Comparison of ENCODE assay signal across 7 mouse cellular contexts in the genomic region with DNA sequence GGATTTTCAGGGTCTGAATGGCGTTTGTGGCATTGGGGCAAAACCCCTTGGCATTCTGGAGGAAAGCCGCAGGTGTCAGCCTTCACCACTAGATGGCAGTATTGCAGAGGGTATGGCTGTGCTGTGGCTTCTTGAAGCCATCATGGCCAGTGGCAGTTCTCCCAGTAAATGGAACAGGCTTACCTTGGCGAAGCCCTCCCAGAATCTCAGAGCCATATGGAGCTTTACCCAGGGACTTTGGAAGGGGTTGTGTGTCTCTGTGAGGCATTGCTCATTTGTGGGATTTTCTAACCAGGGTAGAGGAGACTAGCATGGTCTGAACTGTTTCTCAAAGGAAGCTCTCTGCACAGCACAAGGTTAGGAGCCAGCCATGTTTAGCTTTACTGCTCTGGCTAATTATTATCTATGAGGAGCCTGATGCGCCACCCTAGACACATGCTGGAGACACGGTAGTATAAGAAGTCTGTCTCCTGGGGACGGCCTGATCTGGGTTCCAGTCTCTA. TPM values are rescaled to one million over a fixed set of nuclear protein-coding genes. Genes with fewer than 3 reads are reported as not detected.
DNase-seq lines count a peak whose midpoint lies in the region; ATAC-seq and TF ChIP-seq lines count a peak whose summit lies in the region.

No protein-coding gene starts in this region.

- ATAC-seq in limb, embryonic 11.5 days (ENCODE audit: insufficient number of reproducible peaks, low FRiP score, low TSS enrichment, low read depth): peak; percentile 52; the same call in 1 of the 2 replicates
- ATAC-seq in midbrain, embryonic 15.5 days (replicated peaks): peak; percentile 79

- no peaks in the 10 kb centered on the region for H3K36me3 ChIP-seq in kidney, adult 2 months (ENCODE audit: control insufficient read depth, insufficient read depth, low read length)
- H3K36me3 ChIP-seq in limb, embryonic 11.5 days (ENCODE audit: control insufficient read depth, insufficient read depth, low read length): no peaks in the 10 kb centered on the region
- H3K36me3 ChIP-seq in midbrain, embryonic 15.5 days (replicated peaks): no peaks in the 10 kb centered on the region

- H3K27ac ChIP-seq in gastrocnemius, adult 2 months: no peak overlapping the region
- H3K27ac ChIP-seq in kidney, adult 2 months (ENCODE audit: insufficient read depth, low read depth, low read length): no peak overlapping the region
- no peak overlapping the region for H3K27ac ChIP-seq in limb, embryonic 11.5 days (replicated peaks; ENCODE audit: low read depth, low read length)
- no peak overlapping the region for H3K27ac ChIP-seq in midbrain, embryonic 15.5 days

- H3K4me1 ChIP-seq in kidney, adult 2 months (ENCODE audit: control insufficient read depth, insufficient read depth, low read length): no peaks in the 10 kb centered on the region
- no peaks in the 10 kb centered on the region for H3K4me1 ChIP-seq in limb, embryonic 11.5 days (ENCODE audit: control insufficient read depth, insufficient read depth, low read length)
- 0 out of 2 replicates have a peak, but pooled peaks cover 3% of the 10 kb centered on the region for H3K4me1 ChIP-seq in midbrain, embryonic 15.5 days

- H3K9me3 ChIP-seq in limb, embryonic 11.5 days (ENCODE audit: control insufficient read depth, low read length): no peaks in the 10 kb centered on the region
- no peaks in the 10 kb centered on the region for H3K9me3 ChIP-seq in midbrain, embryonic 15.5 days

- intact Hi-C loops in gastrocnemius, adult 2 months (cut with DNase I): loop anchor here (5.0 kb wide), 1 partner anchor 106 kb away; no protein-coding TSS in a partner anchor

- no peak overlapping the region for H3K4me2 ChIP-seq in limb, embryonic 11.5 days (ENCODE audit: low read depth, severe bottlenecking)
- H3K4me2 ChIP-seq in midbrain, embryonic 15.5 days: no peak overlapping the region

- TF ChIP-seq CTCF in gastrocnemius, adult 2 months (IDR thresholded peaks at IDR 0.05): no peak; the same call in 1 of the 2 replicates
- TF ChIP-seq CTCF in kidney, adult 2 months (conservative IDR thresholded peaks at IDR 0.05; ENCODE audit: insufficient read depth, insufficient read length, low read depth, low read length): peak; percentile 96

- no peak overlapping the region for H3K9ac ChIP-seq in limb, embryonic 11.5 days (ENCODE audit: low read length)
- no peak overlapping the region for H3K9ac ChIP-seq in midbrain, embryonic 15.5 days

- peak; percentile 86 for DNase-seq in ZHBTc4 (ENCODE audit: low read depth, low spot score)
- peak; percentile 89 to 90 for DNase-seq in cerebellum, postnatal 14 days
- DNase-seq in gastrocnemius, adult 2 months: peak; percentile 69
- peak; percentile 81 for DNase-seq in kidney, adult 2 months
- DNase-seq in limb, embryonic 11.5 days (ENCODE audit: low spot score): peak; percentile 88
- peak; percentile 11 to 30 for DNase-seq in spleen, postnatal 14 days (ENCODE audit: low spot score in 2 of 2)

- H3K4me3 ChIP-seq in gastrocnemius, adult 2 months: no peak overlapping the region
- H3K4me3 ChIP-seq in kidney, adult 2 months (ENCODE audit: insufficient read depth, low read depth, low read length): no peak overlapping the region
- H3K4me3 ChIP-seq in limb, embryonic 11.5 days (ENCODE audit: low read depth, low read length): no peak overlapping the region
- H3K4me3 ChIP-seq in midbrain, embryonic 15.5 days: no peak overlapping the region

- TF ChIP-seq POLR2A in kidney, adult 2 months (IDR thresholded peaks at IDR 0.05; ENCODE audit: low read depth, low read length): no peak

- WGBS in kidney, adult 2 months: 22% methylated on average over 6 of the region's 6 CpGs
- WGBS in limb, embryonic 11.5 days: 36% methylated on average over 6 of the region's 6 CpGs
- 44% methylated on average over 6 of the region's 6 CpGs for whole genome bisulfite sequencing in midbrain, embryonic 15.5 days

- no peaks in the 10 kb centered on the region for H3K27me3 ChIP-seq in kidney, adult 2 months (replicated peaks; ENCODE audit: control insufficient read depth, insufficient read depth, low read length)
- no peaks in the 10 kb centered on the region for H3K27me3 ChIP-seq in limb, embryonic 11.5 days (ENCODE audit: control insufficient read depth, insufficient read depth, low read length)
- H3K27me3 ChIP-seq in midbrain, embryonic 15.5 days (replicated peaks): no peaks in the 10 kb centered on the region

RNA-seq across cellular contexts. Expression of a gene that starts 22.5 kb away (rescaled TPM):
- total RNA-seq in gastrocnemius, adult 2 months (2021): not detected
- polyA plus RNA-seq in kidney, adult 2 months (2012; rRNA removed): 1.3 and 1.5 TPM in 2 replicates
- not detected in 2 replicates for polyA plus RNA-seq in limb, embryonic 11.5 days (2014; fragmentation: Nextera tagmentation; extraction: Ambion mirVana)
- not detected in 2 replicates for polyA plus RNA-seq in midbrain, embryonic 15.5 days (2015; fragmentation: Nextera tagmentation; extraction: Ambion mirVana)

RNA-seq across cellular contexts. Expression of a gene that starts 38.2 kb away (rescaled TPM):
- 1 to 10 TPM; 3.6 to 5.6 TPM for total RNA-seq in gastrocnemius, adult 2 months (2021)
- 119 and 151 TPM in 2 replicates for polyA plus RNA-seq in kidney, adult 2 months (2012; rRNA removed)
- polyA plus RNA-seq in limb, embryonic 11.5 days (2014; fragmentation: Nextera tagmentation; extraction: Ambion mirVana): 0.32 and 0.55 TPM in 2 replicates
- polyA plus RNA-seq in midbrain, embryonic 15.5 days (2015; fragmentation: Nextera tagmentation; extraction: Ambion mirVana): 0.66 and 0.68 TPM in 2 replicates

Comparison
In these comparisons a context has a peak if more than half of its experiments do, and no peak if none do; other contexts are left out.
1. DNase-seq: peak in every context shown above with its lines; median percentile 90 in cerebellum, postnatal 14 days; 88 in limb, embryonic 11.5 days; 86 in ZHBTc4; 81 in kidney, adult 2 months; 69 in gastrocnemius, adult 2 months; 20 in spleen, postnatal 14 days.
2. RNA of a gene that starts 38.2 kb away (polyA plus RNA-seq): 119 to 151 TPM in kidney, adult 2 months; 0.66 to 0.68 TPM in midbrain, embryonic 15.5 days and 0.32 to 0.55 TPM in limb, embryonic 11.5 days; every median in the first group is over 10 times any median in the second.